Mouse (Mus musculus): ENCODE measurements around the gene Fam83e.

DNA sequence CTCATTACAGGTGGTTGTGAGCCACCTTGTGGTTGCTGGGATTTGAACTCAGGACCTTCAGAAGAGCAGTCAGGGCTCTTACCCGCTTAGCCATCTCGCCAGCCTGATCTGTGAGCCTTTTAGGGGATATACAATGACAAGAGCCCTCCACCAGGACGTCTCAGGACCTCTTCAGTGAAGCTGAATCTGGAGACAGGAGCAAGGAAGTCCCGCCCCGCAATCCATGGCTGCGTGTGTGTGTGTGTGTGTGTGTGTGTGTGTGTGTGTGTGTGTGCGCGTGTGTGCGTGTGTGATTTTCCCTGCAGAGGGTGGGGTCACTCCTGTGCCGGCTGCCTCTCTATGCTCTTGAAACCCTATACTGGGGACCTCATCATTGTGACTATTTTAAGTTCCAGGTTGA is 18.8 kb downstream of the Fam83e start:
- TF ChIP-seq CTCF (IDR thresholded peaks at IDR 0.05; ENCODE audit: control insufficient read depth, insufficient read depth, low read length) (no peak), POLR2A (IDR thresholded peaks at IDR 0.05; ENCODE audit: borderline replicate concordance, control insufficient read depth, low read depth, low read length) (no peak)

All from bone marrow, adult 2 months (tissue).